Mouse (Mus musculus) megakaryocyte, adult 5-6 weeks (primary cell): ENCODE measurements around the gene Dnajc15. TPM values are rescaled to one million over a fixed set of nuclear protein-coding genes. Genes with fewer than 3 reads are reported as not detected.
A peak's percentile ranks its signal among the peaks of the same experiment; 100 is the strongest.

Experiments
- ATAC-seq: 2 replicates; pipeline ENCODE4 v1.8.0; 2016; ENCODE audit warnings: mild to moderate bottlenecking, inconsistent platforms; ENCODE audit not compliant: poor library complexity, severe bottlenecking
- total RNA-seq, 2 experiments: library from RNA; stranded (forward) in 1 of 2; stranded (reverse) in 1 of 2; fragments of 153-499, 151-499 nt in 1 of 2; fragments of 221-1000, 200-1000 nt in 1 of 2; gene quantifications; 2 replicates each; pipeline versions ENCODE4 v1.2.3 to v1.2.4; 2015 to 2017

Gene Dnajc15
- total RNA-seq, 2 experiments from 2014 or later, result 70.3 to 108 TPM

DNA sequence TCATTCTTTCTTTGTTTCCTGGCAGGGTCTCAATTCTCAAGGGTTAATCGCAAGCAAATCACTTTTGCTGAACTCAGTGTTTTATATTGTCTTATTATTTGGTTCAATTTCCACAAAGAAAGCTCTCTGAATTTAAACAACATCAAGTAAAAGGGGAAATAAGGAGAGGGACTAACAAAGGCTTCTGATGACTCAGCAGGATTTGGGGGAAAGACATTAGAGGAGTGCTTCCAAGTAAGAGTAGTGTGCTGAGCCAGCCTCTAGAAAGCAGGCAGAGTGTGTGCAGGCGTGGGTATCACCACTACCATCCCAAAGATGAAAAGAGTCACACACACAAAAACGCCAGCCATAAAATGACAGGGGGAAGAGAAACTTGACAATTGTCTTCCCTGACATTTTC lies 10.9 kb downstream of the Dnajc15 start:
- peak; percentile 70 for ATAC-seq

DNA sequence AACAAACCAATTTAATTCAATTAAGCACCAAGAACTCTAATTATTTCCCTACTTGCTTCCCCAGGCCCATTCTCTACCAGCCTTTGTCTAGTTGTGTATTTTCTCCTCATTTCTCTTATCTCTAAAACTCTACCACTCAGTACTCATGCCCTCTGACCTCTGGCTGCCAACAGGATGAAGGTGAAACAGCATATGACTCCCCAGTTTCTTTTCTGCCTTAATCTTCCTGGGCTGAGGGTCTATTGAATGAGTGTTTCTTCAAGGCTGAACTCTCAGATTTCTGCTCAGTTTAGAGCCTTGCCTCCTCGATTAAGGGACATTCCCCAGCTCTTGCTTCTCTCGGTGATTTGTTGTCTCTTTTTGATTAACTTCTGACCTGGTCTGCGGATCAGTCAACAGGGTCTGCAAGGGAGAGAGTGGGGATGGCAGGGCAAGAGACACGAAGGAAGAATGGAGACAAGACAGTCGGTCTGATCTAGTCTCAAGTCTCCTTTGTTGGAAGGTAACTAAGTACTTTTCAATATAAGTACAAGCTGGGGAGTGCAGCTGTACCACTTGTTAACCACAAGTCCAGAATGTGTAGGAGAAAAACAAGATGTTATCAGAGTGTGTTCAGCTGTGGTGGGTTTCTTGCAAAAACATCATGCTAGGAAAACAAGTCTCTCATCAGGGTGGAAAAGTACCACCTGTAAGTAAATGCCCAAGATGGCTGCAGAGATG lies 13.9 kb downstream of the Dnajc15 start:
- no peak for ATAC-seq

DNA sequence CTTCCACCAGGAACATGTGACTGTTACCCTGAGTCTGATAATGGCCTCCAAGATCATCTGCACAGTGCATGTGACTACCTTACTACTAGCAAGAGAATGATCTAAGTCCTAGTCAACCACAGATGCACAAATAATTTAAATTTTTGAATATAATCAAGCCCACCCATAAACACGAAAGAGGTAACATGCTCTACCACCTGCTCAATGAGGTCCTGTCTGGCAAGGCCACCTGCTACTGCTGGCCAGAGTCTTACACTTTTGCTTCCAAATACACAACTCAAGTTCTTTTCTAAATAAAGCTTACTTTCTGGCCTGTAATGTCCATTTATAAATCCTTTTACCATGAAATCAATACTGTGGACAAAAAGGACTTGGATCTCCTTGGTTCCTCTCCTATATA lies 15.0 kb downstream of the Dnajc15 start:
- no peak for ATAC-seq

DNA sequence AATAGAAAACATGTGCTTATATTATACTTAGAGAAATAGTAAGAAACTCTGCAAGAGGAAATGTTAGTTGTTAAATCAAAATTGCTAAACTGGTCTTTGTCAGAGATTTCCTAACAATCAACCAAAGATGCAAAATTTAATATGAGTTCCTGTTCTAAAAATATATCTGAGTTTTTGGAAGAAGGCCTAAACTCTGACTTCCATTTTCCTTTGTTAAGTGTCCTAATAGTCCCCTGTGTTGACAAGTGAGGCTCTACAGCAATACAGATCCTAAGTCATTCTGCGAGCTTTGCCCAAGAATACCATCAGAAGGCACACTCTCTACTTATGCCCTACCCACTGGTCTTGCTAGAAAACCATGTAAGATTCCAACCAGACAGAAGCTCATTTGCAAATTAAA lies 21.0 kb downstream of the Dnajc15 start:
- ATAC-seq, result peak; percentile 61

DNA sequence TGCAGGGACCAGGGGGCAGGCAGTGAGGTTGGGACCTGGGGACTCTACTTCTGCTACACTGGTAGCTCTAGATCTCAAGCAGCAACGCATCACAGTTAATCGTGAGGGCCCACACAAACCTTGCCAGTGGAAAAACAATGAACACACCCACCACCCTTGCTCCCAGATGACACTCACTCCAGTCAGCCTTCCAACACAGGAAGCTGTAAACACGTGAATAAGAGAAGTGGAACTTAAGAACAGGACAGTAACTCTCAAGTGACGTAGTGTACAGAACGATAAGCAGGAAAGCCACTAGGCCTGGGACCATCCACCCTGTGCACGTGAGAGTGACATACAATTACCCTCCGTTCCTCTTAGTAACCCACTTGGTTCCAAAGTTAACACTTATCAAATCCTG lies 25.1 kb downstream of the Dnajc15 start:
- ATAC-seq, result peak; percentile 79

DNA sequence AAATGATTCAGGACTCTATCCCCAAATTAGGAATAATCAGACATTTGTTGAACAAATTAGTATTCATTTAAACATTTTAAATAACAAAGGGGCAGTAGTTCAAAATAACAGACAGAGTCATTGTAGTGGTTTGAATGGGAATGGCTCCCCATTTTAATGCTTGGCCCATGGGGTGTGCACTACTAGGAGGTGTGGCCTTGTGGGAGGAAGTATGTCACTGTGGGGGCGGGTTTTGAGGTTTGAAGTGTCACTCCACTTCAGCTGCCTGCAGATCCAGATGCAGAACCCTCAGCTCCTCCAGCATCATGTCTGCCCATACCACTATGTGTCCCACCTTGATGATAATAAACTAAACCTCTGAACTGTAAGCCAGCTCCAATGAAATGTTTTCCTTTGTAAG lies 26.6 kb downstream of the Dnajc15 start:
- 0 out of 2 replicates have a peak, but pooled peaks have one; percentile 23 for ATAC-seq

DNA sequence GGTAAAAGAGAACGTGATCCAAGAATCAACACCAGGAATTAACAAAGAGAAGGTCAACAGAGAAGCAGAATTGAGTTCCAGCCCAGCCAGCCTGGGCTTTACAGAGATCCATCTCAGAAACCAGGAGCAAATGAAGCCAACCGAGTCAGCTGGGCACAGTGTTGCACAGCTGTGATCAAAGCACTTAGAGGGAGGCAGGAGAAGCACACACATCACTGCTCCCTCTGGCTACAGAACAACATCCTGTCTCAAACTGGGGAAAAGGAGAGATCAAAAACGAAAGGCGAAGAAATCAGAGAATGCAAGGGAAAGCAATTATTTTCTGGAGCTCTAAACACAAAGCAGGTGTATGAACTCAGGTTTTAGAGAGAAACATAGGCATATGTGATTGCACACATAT lies 28.7 kb downstream of the Dnajc15 start:
- no peak for ATAC-seq

DNA sequence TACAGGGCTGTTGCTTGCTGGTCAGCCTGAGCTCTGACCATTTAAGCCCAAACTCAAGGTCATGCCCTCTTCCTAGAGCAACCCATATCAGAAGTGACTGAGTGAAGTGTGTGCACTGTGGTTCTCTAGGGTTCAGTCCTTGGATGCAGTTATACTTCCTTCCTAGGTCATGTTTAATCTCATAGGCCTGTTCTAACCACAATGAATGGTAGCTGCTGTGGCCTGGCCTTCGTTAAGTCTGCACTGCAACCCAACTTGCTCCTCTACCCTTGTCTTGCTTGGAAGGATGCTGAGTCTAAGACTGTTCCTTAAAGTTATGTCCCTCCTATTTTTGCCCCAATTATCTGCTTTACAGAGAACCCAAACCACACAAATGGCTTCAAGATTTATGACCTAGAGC lies 29.4 kb downstream of the Dnajc15 start:
- ATAC-seq, result no peak

DNA sequence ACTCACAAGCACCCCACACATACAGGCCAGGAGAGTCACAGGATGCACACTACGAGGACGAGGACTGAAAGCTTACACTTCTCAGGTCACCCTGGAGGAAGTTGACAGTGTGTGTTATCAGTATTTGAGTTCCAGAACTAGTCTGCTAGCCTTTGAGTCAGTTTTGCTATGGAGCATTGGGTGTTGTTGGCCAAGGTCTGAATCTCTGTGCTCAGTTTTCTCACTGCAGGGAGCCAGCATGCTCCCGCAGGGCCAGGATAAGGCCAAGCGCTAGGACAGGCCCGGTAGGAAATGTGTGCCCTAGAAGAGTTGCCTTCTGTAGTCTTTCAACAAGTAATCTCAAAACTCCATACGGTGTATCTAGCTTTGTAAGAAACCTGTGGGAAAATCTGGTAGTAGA lies 34.4 kb downstream of the Dnajc15 start:
- no peak for ATAC-seq

DNA sequence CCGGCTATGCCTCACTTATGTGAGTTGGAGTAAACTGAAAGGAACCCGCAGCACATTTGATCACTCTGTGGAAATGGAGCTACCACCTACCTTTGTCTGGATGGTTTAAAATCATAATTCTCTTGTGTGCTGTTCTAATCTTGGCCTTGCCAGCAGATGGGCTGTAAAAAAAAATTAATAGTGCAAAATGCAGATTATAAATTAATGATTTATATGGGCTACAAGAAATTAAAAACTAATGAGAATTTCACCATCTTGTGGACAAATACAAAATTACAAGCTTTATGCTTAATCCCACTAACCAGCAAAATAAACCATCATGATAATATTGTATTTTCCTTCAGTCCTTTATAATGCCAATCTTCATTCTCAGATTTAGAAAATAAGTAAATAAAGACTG lies 34.8 kb downstream of the Dnajc15 start:
- ATAC-seq, result no peak

DNA sequence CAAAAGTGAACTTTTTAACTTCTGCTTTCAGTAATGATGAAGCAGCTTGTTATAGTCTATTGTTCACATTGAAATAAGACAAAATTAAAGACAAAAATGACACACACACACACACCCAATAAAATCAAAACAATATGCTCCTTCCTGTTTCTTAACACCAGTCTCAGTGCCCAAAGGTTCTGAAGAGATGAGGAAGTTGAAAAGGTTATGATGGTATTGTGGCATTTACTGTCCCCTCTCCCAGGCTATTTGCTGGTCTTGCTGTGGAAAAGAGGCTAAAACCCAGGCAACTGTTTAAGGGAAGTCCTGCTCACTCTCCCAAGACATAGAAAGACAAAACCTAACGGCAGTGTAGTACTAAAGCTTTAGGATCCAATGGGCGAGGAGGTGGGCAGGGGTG lies 38.1 kb downstream of the Dnajc15 start:
- ATAC-seq, result peak; percentile 90

DNA sequence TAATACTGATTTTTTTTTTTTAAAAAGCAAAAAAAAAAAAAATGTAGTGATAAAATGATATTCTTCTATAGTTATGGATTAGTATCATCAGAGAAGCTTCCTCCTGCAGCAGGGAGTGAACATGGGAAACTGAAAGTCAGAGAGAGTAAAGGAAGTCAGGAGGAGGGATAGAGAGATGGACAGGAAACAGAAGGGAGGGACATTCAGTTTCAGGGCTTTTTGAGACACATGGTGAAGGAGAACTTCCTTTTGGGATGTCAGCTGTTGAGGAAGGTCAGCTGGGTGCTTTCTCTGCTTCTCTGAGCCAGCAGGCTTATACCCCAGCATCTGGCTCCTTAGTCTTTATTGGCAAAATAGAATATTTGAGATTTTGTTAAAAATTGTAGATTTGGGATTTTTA lies 42.6 kb downstream of the Dnajc15 start:
- ATAC-seq, result peak; percentile 43

DNA sequence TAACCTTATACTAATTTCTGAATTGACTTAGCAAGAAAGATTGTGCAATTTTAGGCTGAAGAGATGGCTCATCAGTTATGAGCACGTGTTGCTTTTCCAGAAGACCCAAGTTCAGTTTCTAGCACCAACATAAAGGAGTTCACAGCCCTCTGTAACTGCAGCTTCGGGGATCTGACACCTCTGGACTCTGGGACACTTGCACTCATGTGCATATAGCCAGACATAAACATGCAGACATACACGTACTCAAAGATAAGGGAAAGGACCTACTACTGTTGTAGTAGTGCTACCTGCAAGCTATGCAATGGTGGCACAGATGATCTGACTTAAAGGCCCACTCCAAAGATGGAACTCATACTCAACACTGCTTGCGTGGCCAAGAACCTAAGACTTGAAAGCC lies 43.0 kb downstream of the Dnajc15 start:
- no peak for ATAC-seq

DNA sequence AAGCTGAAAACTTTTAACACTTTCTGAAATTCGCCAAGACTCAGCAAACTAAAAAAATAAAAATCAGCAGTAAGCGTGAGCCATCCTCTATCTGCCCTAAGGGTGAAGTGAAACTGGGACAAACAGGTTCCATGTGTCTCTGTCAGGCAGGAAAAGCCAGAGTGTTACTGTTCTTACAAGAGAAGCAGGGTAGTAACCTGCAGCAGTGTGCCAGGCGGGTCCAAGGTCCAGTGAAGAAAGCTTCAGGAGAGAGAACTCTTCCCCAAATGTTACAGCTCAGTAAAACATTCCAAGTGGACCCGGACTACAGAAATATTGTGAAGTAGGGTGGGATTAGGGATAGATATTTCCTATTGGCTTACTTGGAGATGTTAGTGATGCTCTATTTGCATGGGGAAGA lies 45.3 kb downstream of the Dnajc15 start:
- no peak for ATAC-seq

DNA sequence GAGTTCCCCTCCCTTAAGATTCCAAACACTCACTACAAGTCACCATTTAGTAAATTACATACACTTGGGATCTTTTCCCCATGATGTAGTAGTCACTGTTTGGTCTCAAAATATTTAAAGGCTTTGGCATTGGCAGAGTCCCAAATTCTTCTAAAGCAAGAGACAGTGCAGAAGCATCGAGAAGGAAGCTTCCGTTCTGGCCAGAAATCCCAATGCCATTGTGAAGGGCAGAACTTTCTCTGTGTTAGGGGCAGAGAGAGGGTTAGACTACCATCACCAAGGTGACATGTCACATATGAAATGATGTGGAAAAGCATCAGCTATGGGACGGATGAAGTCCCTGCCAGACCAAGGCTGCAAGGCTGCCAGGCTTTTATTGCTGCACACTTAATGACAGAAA lies 49.0 kb downstream of the Dnajc15 start:
- no peak for ATAC-seq

DNA sequence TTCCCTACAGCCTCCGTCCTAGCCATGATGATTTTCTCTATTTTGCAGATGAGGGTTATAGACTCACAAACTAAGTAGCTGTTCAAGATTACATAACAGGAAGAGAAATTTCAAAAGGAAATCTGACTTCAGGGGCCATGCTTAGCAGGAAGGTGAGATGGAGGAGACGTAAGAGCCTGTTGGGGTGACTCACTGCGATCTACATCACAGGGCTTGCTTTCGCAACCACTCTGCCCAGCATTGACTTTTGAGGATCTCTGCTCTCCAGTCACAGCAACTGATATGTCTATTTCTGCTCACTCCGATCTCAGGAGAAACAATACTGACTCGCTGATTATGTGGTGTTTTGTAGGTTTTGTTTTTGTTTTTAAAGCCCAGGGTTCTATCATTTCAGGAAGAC lies 49.8 kb downstream of the Dnajc15 start:
- peak; percentile 98 for ATAC-seq

DNA sequence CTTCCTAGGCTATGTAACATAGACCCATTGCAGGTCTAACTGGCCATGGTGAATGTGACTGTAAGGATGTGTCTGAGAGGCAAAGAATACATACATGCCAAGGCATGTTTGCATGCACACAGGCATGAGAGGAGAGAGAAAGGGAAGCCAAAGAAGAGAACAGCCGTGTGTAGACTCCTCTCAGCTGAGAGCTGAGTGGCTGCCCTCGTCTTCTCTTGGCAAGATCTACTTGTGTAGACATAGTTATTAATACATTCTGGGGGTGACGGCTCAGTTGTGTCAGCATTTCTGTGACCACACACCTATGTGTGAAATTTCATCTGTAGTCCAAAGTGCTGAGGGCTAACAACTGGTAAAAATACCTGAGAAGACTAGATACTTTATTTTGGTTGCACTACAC lies 55.1 kb downstream of the Dnajc15 start:
- no peak for ATAC-seq

DNA sequence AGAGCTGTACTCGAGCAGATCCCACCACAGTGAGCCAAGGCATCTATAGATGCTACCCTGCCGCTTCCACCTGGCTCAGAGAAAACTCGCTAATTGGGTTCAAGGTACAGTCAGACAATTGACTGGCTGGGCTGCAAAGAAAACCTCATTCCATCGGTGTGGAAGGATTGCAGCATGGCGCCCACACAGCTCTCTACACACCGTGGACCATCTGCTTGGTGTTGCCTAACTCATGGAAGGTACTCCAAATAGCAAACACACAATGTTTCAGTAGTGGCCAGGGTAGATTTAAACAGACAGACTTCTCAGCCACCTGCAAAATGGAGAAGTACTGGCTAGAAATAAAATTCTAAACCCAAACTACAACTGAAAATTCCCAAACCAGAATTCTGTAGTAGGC lies 57.4 kb downstream of the Dnajc15 start:
- no peak for ATAC-seq

DNA sequence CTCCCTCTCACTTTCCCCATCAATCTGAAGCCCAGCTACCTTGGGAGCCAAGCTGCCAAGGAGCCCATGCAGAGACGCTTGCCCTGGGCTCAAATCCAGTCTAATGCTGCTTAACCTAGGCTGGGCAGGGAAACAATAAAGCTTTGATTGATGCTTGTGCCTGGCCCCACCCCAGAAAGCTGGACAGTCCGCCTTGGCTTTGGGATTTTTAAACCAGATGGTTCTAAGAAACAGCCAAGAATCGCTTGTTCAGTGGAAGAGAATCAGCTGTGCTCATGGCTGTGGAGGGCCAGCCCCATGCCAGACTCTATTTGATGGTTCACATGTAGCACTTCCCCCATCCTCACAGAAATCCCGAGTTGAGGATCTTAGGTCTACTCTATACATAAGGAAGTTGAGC lies 60.0 kb downstream of the Dnajc15 start:
- ATAC-seq, result no peak

DNA sequence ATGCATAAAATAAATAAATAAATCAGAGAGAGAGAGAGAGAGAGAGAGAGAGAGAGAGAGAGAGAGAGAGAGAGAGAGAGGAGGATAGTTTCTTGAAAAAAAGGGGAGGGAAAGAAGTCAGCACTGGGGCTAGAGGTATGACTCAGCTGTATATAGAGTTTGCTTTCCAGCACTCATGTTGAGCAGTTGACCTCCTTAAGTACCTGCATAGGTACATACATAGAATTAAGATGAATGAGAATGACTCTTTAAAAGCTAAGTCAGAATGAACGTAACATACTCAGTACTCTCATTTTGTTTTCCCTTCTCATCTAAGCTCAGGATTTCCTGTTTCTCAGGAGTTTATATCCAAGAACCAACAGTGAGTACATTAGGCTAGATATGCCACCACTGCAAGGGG lies 62.0 kb downstream of the Dnajc15 start:
- ATAC-seq, result no peak

DNA sequence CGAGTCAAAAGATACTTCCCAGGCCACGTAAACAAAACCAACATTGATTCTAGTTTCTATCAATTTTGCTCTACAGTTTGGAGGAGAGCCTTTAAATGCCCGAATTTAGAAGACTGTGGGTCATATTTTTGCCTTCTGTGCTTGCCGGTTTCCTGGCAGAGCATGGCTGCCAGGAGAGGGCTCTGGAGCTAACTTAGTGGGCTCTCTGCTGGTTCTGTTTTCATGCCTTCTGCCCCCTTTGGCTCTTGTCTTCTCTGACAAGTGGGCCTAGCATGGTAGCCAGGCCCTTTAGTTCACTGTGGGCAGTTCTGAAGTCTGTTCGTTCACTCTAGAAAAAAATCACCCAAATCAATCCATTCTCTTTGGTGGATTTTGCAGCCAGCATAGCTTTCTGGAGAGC lies 63.5 kb downstream of the Dnajc15 start:
- no peak for ATAC-seq

DNA sequence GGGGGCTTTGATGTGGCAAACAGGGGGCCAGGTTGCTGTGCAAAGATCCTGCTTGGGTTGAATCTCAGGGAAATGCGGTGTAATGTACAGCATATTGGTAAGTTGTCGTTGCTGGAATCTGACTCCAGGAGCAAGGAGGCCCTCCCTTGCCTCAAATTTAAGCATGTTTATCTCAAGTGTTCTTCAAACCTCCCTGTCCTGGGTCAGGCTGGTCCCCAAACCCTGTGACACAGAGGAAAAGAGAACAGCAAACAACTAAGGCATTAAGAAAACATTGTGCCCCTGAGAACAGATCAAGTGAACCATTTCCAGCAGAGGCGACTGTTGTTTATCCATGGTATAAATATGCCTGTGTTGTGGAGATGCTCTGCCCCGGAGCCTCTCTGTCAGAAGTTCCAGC lies 67.1 kb downstream of the Dnajc15 start:
- ATAC-seq, result no peak

DNA sequence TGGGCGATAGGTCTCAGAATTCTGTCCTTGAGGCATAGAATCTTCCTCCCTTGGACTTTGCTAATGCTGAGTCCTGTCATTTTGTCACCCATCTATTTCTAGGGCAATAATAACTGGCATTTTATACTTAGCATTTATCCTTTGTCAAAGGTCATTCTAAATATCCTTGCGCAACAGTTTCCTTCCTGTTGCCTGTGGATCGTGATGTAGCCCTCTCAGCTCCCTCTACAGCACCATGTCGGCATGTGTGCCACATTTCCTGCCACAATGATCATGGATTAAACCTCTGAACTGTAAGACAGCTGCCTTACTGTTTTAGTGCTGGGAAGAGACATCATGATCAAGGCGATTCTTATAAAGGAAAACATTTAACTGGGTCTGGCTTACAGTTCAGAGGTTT lies 68.6 kb downstream of the Dnajc15 start:
- peak; percentile 64 for ATAC-seq
